Mouse (Mus musculus): Measurements from ENCODE around the gene Eno1. TPM values are rescaled to one million over a fixed set of nuclear protein-coding genes. Genes with fewer than 3 reads are reported as not detected.

Eno1 gene
- polyA plus RNA-seq, 1 experiment from 2014 or later, result 1,334 TPM

DNA sequence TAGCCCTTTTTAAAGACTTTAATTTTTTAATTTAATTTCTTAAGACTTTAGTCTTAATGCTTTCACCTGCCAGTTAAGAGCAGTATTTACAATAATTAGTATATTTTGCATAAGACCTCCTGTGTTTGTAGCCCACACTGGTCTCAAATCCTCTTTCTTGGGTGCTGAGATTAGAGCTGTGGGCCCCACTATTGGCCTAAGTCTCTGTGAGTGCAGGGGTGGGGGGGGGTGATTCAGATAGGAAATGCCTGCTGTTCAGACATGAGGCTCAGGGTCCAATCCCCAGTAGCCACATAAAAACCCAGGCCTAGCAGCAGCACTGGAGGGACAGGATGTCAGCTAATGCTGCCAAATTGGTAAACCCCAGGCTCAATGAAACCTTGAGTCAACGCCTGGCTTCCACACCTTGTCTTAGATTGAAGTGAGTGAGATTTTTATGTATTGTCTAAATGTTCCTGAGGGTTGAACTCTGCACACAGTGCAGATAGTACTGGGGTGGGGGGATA is 3.9 kb downstream of the Eno1 start:
- Histone ChIP-seq H3K9ac (no peak overlapping the region), H3K27me3 (no peaks in the 10 kb centered on the region), H3K4me1 (peaks cover 44% of the 10 kb centered on the region), H3K27ac (no peak overlapping the region), H3K36me3 (replicated peaks) (peaks cover 49% of the 10 kb centered on the region), H3K4me3 (replicated peaks) (no peak overlapping the region), H3K9me3 (no peaks in the 10 kb centered on the region), H3K4me2 (no peak overlapping the region; the same call in 1 of the 2 replicates)
- no peak for ATAC-seq (ENCODE audit: low FRiP score)
- WGBS, result 79% methylated on average over 1 of the region's 1 CpGs

DNA sequence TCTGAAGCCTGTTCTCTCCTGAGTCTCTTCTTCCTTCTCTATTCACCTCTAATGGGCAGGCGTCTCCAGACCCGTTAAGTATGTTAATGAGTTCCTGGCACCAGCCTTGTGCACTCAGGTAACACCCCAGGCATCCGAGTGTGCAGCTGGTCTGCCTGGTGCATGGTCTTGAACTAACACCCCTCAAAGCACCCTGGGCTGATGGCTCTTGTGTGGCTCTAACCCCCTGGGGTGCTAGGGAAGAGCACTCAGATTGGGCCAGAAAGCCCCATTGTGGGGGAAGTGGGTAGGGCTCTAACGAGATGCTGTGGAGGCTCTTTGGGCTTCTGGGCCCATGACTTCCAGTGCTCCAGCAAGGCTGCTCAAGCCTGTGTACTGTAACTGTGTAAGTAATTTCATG is 5.2 kb downstream of the Eno1 start:
- H3K27me3 ChIP-seq, result no peaks in the 10 kb centered on the region
- H3K9ac ChIP-seq, result peak overlapping the region; percentile 25; the same call in 1 of the 2 replicates
- H3K9me3 ChIP-seq, result no peaks in the 10 kb centered on the region
- no peak overlapping the region for H3K4me3 ChIP-seq (replicated peaks)
- 49% methylated on average over 4 of the region's 4 CpGs for WGBS
- no peak for ATAC-seq (ENCODE audit: low FRiP score)
- H3K27ac ChIP-seq, result 0 out of 2 replicates have a peak overlapping the region, but pooled peaks have one; percentile 25
- no peak overlapping the region; the same call in 1 of the 2 replicates for H3K4me2 ChIP-seq
- peaks cover 38% of the 10 kb centered on the region for H3K4me1 ChIP-seq
- peaks cover 62% of the 10 kb centered on the region for H3K36me3 ChIP-seq (replicated peaks)

DNA sequence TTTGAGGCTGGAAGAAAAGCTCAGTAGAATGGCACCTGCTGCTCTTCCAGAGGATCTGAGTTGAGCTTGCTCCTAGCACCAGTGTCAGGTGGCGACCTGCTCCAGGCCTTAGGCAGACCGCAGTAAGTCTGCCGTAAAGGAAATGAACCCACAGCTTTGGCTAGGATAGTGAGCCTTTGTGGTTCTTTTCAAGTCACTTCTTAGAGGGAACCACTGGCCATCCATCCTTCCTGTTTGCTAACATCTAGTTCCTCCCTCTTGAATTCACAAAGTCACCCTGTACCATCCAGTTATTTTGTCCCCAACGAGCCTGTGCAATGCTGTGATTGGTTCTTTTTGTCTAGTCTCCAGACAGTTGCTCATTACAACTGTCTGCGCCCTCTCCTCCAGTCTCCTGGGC is 6.2 kb downstream of the Eno1 start:
- no peak overlapping the region for H3K4me2 ChIP-seq
- ATAC-seq (ENCODE audit: low FRiP score), result no peak
- no peaks in the 10 kb centered on the region for H3K9me3 ChIP-seq
- H3K36me3 ChIP-seq (replicated peaks), result peaks cover 72% of the 10 kb centered on the region
- H3K4me3 ChIP-seq (replicated peaks), result no peak overlapping the region
- no peak overlapping the region for H3K9ac ChIP-seq
- peaks cover 38% of the 10 kb centered on the region for H3K4me1 ChIP-seq
- 77% methylated on average over 5 of the region's 5 CpGs for WGBS
- H3K27ac ChIP-seq, result no peak overlapping the region
- H3K27me3 ChIP-seq, result no peaks in the 10 kb centered on the region

DNA sequence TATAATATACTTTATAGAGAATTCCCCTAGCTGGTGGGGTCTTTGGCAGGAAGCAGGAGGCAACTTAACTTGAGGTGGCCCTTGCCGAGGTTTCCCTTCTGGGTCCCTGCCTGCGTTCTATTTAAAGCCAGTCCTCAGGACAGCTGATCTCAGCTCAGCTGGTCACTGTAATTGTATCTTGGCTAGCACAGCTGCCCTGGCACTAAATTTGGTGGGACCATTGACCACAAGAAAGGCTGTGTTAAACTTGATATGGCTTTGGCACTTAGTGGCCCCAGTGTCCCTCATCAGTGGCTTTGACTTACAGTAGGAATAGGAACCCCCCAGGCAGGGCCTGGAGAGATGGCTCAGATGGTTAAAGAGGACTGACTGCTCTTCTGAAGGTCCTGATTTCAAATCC is 9.4 kb downstream of the Eno1 start:
- H3K4me1 ChIP-seq, result peaks cover 23% of the 10 kb centered on the region
- peaks cover 90% of the 10 kb centered on the region for H3K36me3 ChIP-seq (replicated peaks)
- H3K4me2 ChIP-seq, result no peak overlapping the region
- no peaks in the 10 kb centered on the region for H3K9me3 ChIP-seq
- ATAC-seq (ENCODE audit: low FRiP score), result no peak
- H3K4me3 ChIP-seq (replicated peaks), result no peak overlapping the region
- H3K9ac ChIP-seq, result no peak overlapping the region
- H3K27ac ChIP-seq, result no peak overlapping the region
- no peaks in the 10 kb centered on the region for H3K27me3 ChIP-seq
- WGBS, result 81% methylated on average over 2 of the region's 2 CpGs

DNA sequence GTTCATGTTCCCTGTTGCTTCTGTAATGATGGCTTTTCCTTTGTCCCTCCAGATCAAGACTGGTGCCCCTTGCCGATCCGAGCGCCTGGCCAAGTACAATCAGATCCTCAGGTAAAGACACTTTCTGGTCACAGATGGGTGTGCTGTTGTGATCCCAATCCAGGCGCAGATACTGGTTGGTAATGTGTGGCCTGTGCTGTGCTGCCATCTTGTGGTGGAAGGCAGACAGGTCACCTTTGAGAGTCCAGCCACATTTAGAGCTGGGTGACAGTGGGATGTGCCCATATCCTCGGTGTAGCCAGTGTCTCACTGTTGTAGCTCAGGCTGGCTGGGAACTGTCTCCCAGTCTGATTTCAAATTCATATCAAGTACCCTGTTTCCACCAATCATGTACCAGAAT is 11.5 kb downstream of the Eno1 start:
- peak; percentile 55 for ATAC-seq (ENCODE audit: low FRiP score)
- H3K9ac ChIP-seq, result no peak overlapping the region
- H3K27me3 ChIP-seq, result no peaks in the 10 kb centered on the region
- WGBS, result 66% methylated on average over 5 of the region's 5 CpGs
- no peaks in the 10 kb centered on the region for H3K9me3 ChIP-seq
- H3K27ac ChIP-seq, result no peak overlapping the region
- no peak overlapping the region for H3K4me2 ChIP-seq
- no peak overlapping the region for H3K4me3 ChIP-seq (replicated peaks)
- peaks cover 69% of the 10 kb centered on the region for H3K36me3 ChIP-seq (replicated peaks)
- peaks cover 18% of the 10 kb centered on the region for H3K4me1 ChIP-seq

DNA sequence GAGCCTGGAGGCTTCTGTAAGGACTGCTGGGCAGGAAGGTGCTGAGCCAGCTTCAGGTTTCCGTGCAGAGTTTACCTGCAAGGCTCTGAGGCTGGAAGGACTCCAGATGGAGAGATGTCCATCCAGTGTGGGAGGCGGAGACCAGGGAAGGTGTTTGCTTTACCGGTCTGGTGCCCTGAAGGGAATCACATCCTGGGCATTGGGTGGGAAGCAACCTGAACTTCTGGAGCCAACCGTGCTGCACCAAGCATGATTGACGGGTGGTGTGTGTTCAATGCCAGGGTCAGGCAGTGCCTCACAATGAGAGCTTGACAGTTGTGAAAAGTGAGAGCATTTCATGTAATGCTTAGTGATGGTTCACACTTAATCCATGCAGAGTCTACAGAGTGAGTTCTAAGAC is 12.4 kb downstream of the Eno1 start:
- Histone ChIP-seq H3K4me3 (replicated peaks) (no peak overlapping the region), H3K9me3 (no peaks in the 10 kb centered on the region), H3K4me2 (no peak overlapping the region), H3K36me3 (replicated peaks) (peaks cover 60% of the 10 kb centered on the region), H3K4me1 (peaks cover 18% of the 10 kb centered on the region), H3K27ac (no peak overlapping the region), H3K9ac (no peak overlapping the region), H3K27me3 (no peaks in the 10 kb centered on the region)
- WGBS, result 78% methylated on average over 5 of the region's 5 CpGs
- ATAC-seq (ENCODE audit: low FRiP score), result no peak

DNA sequence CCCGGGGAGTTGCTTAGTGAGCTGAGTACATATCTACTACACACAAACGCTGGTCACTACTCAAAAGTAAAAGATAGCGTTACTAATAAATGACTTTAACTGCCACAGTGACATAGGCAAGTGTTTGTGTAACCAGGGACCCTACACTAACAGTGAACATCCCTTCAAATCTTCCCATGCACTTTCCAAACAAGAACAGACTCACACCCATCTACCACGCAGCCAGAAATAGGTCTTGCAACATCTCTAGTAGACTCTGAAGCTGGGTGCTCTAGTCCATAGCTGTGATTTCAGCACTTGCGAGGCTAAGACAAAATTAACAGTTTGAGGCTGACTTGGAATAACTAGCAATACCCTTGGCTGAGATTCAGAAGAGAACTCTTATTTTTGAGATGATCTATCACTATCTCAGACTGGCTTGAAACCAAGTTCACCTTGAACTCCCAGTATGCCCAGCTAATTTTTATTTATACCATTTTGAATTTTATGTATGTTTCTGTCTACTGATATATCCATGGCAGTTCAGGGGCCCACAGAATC is 13.3 kb downstream of the Eno1 start:
- no peak overlapping the region for H3K4me3 ChIP-seq (replicated peaks)
- no peak overlapping the region for H3K4me2 ChIP-seq
- ATAC-seq (ENCODE audit: low FRiP score), result no peak
- no peaks in the 10 kb centered on the region for H3K27me3 ChIP-seq
- H3K9me3 ChIP-seq, result no peaks in the 10 kb centered on the region
- H3K4me1 ChIP-seq, result peaks cover 18% of the 10 kb centered on the region
- peaks cover 52% of the 10 kb centered on the region for H3K36me3 ChIP-seq (replicated peaks)
- no peak overlapping the region for H3K9ac ChIP-seq
- 81% methylated on average over 5 of the region's 5 CpGs for WGBS
- no peak overlapping the region for H3K27ac ChIP-seq

DNA sequence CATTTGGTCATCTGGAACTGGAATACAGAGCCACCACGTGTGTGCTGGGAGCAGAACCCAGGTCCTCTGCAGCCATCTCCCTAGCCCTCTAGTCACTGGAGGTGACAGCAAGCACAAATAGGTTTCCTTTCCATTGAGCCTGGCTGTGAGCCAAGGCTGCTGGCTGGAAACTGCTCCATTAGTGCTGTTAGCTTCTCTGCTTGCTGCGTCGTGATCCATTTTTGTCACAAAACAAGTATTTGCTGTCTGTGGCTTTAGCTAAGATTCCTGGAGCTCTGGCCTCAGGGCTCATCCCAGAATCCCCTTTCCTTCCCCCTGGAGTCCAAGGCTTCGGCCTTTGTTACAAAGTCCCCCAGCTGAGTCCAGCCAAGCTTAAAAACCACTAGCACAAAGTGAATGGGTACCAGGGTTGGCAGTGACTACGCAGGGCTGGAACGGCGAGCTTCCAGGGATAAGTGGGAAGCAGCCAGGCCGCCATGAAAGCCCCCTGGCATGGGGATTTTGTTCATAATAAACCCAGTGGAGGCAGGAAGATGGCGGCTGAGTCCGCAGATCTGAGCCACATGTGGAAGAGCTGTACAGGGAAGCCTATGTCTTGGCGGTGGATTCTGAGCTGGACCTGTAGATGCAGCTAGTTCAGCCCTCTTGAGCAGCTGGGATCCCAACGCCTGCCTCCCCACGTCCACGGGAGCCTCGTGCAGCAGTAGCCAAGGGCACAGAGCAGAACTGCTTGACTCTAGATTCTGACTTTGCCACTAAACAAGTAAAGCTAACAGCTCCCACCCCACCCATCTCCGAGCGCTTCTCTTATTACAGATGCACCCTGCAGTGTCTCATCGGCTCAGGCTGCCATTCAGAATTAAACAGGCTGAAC is 14.3 kb downstream of the Eno1 start:
- no peaks in the 10 kb centered on the region for H3K9me3 ChIP-seq
- H3K4me1 ChIP-seq, result peaks cover 18% of the 10 kb centered on the region
- peak; percentile 44; the same call in 1 of the 2 replicates for ATAC-seq (ENCODE audit: low FRiP score)
- H3K27ac ChIP-seq, result peak overlapping the region; percentile 82
- H3K4me2 ChIP-seq, result peak overlapping the region; percentile 2; the same call in 1 of the 2 replicates
- H3K36me3 ChIP-seq (replicated peaks), result peaks cover 43% of the 10 kb centered on the region
- H3K27me3 ChIP-seq, result no peaks in the 10 kb centered on the region
- 32% methylated on average over 18 of the region's 18 CpGs for WGBS
- no peak overlapping the region for H3K9ac ChIP-seq
- no peak overlapping the region for H3K4me3 ChIP-seq (replicated peaks)

DNA sequence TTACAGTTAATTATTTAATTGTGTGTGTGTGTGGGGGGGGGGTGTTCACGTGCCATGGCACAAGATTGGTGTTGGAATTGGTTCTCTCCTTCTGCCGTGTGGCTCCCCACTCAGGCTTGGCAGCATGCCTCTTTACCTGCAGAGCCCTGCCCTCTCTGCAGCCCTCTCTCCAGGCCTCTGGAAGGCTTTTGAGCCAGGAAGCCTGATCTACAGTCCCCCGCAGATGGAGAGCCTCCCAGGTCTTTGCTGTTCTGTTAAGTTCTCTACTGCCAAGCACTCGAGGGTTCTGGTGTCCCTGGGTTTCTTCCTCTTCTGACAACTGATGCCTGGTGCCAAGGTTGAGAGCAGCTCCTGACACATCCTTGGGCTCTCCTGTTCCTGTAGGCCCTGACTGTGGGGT is 17.9 kb downstream of the Eno1 start:
- H3K9me3 ChIP-seq, result no peaks in the 10 kb centered on the region
- H3K27me3 ChIP-seq, result no peaks in the 10 kb centered on the region
- no peak overlapping the region for H3K4me2 ChIP-seq
- peaks cover 7% of the 10 kb centered on the region for H3K36me3 ChIP-seq (replicated peaks)
- H3K27ac ChIP-seq, result 0 out of 2 replicates have a peak overlapping the region, but pooled peaks have one; percentile 46
- no peak overlapping the region for H3K9ac ChIP-seq
- ATAC-seq (ENCODE audit: low FRiP score), result no peak
- H3K4me3 ChIP-seq (replicated peaks), result no peak overlapping the region
- peaks cover 35% of the 10 kb centered on the region for H3K4me1 ChIP-seq
- WGBS, result 65% methylated on average over 4 of the region's 4 CpGs

DNA sequence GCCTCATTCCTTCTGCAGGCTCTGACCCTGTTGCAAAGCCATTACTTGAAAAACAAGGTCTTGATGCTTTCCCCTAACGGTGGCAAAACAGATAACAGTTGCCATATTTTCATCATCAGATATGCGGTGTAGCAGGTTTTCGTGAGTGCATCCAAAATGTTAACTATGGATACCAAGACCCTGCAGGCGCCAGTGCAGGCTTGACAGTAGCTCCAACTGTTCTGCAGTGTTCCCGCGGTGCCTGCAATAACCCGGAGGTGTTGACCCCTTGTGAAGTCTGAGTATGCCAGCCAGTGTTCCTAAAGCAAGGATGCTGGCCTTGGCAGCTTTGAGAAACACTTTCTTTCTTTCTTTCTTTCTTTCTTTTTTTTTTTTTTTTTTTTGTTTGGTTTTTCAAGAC is 18.7 kb downstream of the Eno1 start:
- Histone ChIP-seq H3K4me2 (no peak overlapping the region), H3K27ac (no peak overlapping the region), H3K9me3 (no peaks in the 10 kb centered on the region), H3K4me3 (replicated peaks) (no peak overlapping the region), H3K4me1 (peaks cover 40% of the 10 kb centered on the region), H3K27me3 (no peaks in the 10 kb centered on the region), H3K36me3 (replicated peaks) (no peaks in the 10 kb centered on the region; the same call in 1 of the 2 replicates), H3K9ac (no peak overlapping the region)
- no peak for ATAC-seq (ENCODE audit: low FRiP score)
- WGBS, result 88% methylated on average over 7 of the region's 7 CpGs

DNA sequence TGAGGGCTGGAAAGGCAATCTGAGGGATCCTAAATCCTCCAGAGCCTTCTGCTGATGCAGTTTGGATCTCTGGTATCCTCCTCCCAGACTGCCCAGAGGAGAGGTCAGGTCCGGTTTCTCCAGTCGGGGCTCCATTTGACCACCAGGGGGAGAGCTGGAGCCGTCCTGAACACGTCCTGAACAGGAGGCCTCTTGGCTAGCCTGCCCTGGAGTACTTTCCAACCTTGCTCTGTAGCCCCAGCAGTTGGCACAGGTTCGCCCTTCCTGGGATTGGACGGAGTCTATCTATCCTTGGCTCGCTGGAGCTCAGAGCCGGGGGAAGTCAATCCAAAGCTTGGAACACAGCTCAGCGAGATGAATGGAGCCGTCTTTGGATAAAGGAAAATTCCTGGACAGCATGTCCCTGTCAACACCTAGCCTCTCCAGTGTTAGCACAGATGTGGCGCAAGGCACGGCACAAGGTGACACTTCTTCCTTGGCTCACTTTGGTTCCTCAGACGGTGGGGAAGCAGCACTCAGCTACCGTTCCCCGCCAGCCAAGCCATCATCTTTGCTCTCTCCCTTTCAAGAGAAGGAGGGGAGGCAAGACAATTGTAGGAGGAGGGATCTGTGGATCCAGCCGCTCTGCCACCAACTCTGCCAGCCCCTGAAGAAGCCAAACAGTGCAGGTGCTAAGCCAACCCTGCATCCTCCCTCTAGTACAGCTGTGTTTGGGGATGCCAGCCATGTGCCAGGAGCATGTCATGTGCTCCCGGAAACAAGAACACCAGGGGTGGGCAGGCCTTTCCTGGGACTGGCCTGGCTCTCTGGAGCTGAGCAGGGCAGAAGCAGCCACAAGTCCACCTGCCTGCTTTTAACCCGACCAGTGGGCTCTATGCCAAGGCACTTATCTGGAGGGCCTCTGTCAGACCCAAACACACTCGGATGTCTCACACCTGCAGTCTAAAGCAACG is 21.0 kb downstream of the Eno1 start:
- Histone ChIP-seq H3K4me1 (peaks cover 33% of the 10 kb centered on the region), H3K4me3 (replicated peaks) (no peak overlapping the region), H3K36me3 (replicated peaks) (no peaks in the 10 kb centered on the region; the same call in 1 of the 2 replicates), H3K4me2 (no peak overlapping the region), H3K27ac (peak overlapping the region; percentile 72), H3K9me3 (no peaks in the 10 kb centered on the region), H3K9ac (peak overlapping the region; percentile 4; the same call in 1 of the 2 replicates), H3K27me3 (no peaks in the 10 kb centered on the region)
- WGBS, result 49% methylated on average over 20 of the region's 20 CpGs
- ATAC-seq (ENCODE audit: low FRiP score), result peak; percentile 65

DNA sequence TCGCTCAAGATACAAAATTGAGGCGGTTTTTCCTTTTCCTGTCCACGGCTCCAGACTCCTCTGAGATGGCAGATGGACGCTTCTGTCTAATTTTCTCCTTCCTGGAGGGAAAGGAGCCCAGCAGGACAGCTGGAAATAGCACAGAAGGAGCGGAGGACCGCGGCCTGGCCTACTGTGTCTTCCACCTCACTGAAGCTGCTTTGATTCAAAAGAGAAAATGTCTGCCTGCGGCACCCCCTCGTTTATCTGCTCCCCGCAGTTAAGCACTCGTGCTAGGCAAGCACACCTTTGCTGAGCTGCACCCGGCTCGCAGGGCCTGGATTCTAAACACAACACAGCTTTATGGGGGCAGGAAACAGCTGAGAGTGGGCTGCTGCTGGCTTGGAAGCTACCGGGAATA is 21.9 kb downstream of the Eno1 start:
- H3K36me3 ChIP-seq (replicated peaks), result no peaks in the 10 kb centered on the region
- H3K9ac ChIP-seq, result no peak overlapping the region
- H3K4me1 ChIP-seq, result peaks cover 33% of the 10 kb centered on the region
- H3K27ac ChIP-seq, result peak overlapping the region; percentile 72
- H3K27me3 ChIP-seq, result no peaks in the 10 kb centered on the region
- no peaks in the 10 kb centered on the region for H3K9me3 ChIP-seq
- no peak for ATAC-seq (ENCODE audit: low FRiP score)
- H3K4me3 ChIP-seq (replicated peaks), result no peak overlapping the region
- H3K4me2 ChIP-seq, result no peak overlapping the region
- 59% methylated on average over 14 of the region's 14 CpGs for WGBS

Measured in forebrain, embryonic 12.5 days (tissue).